Mouse (Mus musculus): ENCODE data around the gene Csrnp3.

The Csrnp3 gene

DNA sequence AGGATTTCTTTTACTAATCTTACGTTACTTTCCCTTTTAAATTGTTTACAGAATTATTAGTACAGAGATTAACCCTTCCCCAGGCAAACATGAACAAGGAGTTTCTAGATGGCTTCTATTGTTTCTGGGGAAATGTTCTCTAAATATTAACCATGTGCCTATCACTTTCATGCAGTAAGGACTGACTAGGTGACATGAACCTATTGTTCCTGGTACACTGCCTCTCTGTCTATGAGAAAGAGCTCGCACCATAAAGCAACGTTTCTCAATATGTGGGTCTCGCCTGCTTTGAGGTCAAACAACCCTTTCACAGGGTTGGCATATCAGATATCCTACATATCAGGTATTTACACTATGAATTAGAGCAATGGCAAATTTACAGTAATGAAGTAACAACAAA lies 96.8 kb downstream of the Csrnp3 start:
- no peak for DNase-seq (ENCODE audit: low spot score in 2 of 2)

DNA sequence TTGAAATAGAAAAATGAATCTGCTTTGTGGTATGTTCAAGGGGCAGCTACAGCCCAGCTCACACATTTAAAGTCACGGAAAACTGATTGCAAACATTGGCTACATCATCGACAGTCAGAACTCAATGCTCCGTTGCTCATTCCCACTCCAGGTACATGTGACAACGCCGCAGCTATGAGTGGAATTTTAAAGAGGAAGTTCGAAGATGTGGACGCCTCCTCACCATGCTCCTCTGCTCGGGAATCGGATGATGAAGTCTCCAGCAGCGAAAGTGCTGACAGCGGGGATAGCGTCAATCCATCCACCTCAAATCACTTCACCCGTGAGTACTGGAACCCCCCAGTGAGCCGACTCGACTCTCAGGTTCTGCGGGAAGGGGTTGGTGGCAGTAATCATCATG lies 103.2 kb downstream of the Csrnp3 start:
- no peak for DNase-seq (ENCODE audit: low spot score in 2 of 2)

GRCm38 (mm10) chr2:65953726-65954340 lies 108.3 kb downstream of the Csrnp3 start:
- DNase-seq (ENCODE audit: low spot score in 2 of 2): no peak

- DNase-seq (ENCODE audit: low spot score in 2 of 2): no peak
Measured at GRCm38 (mm10) chr2:65955804-65956203, 110.2 kb downstream of the Csrnp3 start.

GRCm38 (mm10) chr2:65956727-65957126 lies 111.2 kb downstream of the Csrnp3 start:
- DNase-seq (ENCODE audit: low spot score in 2 of 2): no peak

DNA sequence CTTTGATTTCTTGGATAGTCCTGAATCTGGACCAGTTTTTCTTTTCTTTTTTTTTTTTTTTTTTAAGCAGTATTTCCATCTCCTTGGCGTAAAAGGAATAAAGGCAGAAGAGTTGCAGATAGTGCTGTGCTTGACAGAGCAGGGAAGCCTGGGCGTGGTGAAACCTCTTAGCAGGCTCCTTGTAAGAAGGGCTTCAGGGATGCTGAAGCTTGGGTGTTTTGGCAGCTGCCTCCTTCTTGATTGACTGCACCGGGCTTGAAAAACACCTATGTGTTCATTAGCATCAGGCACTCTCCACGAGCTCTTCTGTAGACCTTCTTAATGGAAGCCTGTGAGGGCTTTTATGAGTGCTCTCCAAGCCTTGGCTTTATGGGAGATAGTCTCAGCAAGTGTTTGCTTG lies 117.9 kb downstream of the Csrnp3 start:
- DNase-seq (ENCODE audit: low spot score in 2 of 2): no peak

- DNase-seq (ENCODE audit: low spot score in 2 of 2): peak in 1 of 2 experiments; percentile 49
Measured at GRCm38 (mm10) chr2:65968810-65969209, 123.2 kb downstream of the Csrnp3 start.

- DNase-seq (ENCODE audit: low spot score in 2 of 2): no peak
Measured at GRCm38 (mm10) chr2:65973907-65974306, 128.3 kb downstream of the Csrnp3 start.

DNA sequence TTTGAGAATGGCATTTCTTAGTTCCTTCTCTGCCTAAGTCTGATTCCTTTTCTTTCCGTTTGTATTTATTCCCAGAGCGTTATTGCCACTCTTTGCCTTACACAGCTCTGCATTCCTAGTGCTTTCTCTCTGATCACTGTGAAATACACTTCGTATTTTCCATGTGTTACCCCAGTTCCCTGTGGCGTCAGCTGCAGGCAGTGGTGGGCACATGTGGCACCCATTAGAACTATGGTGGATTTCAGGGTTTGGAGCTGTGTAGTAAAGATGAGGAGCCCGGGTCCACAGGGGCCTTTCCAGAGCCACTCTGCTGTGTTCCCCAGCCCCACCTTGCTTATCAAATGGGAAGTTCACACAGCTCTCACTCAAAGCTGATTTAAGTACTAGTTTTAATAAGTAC lies 129.8 kb downstream of the Csrnp3 start:
- DNase-seq (ENCODE audit: low spot score in 2 of 2): no peak

DNA sequence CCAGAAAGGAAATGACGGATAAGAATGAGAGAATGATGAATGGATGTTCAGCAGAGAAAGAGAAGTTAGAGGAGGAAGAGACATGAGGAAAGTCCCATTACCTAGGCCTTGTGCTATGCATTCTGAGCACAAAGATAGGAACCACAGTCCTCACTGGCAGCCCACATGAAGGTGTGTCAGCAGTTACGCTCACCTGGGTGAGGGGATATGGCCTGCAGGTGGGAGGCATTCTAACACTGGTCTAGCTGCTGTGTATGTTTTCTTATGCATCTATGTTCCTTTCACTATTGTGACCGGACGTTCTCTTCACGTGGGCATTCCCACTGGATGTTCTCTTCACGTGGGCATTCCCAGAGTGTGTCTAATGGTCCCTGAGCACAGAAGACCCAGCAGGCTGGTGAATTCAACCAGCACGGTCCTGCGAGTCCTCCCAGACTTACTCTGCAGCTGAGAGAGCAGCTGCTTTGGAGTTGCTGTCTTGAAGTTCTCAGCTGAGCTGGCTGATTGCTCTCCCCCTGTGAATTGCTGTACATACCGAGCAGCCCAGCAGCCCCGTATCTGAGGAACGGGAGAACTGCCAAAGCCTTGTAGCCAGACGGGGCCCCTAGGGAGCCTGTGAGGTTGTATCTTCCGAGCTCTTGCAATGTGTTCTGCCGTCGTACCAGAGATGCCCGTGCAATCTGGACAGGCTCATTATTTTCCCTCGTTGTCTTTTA lies 133.9 kb downstream of the Csrnp3 start:
- DNase-seq (ENCODE audit: low spot score in 2 of 2): no peak

- DNase-seq (ENCODE audit: low spot score in 2 of 2): no peak
Measured at GRCm38 (mm10) chr2:65981470-65981869, 135.9 kb downstream of the Csrnp3 start.

- no peak for DNase-seq (ENCODE audit: low spot score in 2 of 2)
Measured at GRCm38 (mm10) chr2:65981965-65982364, 136.4 kb downstream of the Csrnp3 start.

DNA sequence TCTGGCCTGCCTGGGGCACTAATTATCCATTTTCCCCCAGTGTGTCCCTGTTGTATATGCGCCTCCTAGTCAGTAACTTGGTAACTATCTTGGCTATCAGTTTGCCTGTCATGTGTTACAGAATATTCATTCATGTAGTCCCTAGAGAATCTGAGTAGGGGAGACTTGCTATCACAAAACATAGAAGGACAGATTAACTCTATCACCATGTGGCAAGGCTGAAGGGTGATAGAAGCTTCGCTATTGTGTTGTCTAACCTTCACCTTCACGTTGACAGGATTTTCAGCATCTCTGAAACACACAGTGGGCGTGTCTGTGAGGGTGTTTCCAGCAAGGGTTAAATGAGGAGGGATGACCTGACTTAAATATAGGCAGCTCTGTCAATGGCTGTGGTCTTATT lies 140.1 kb downstream of the Csrnp3 start:
- DNase-seq (ENCODE audit: low spot score in 2 of 2): no peak

DNA sequence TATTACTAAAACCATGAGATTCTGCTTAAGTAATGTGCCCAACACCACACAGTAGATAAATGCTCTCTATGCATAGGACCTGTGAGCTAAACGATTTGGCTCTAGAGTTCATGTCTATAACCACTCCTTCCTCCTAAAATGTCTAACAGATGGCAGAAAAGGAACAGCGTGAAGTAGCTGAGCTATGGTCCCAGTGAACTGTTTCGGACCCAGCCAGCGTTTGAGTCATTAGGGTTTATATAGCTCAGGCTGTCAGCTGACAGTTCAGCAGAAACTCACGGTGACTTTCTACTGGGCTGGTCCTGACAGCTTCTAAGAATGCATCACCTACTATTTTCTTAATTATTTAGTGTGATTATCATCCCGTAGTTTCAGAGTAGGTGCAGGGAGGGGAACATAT lies 141.5 kb downstream of the Csrnp3 start:
- DNase-seq (ENCODE audit: low spot score in 2 of 2): no peak

DNA sequence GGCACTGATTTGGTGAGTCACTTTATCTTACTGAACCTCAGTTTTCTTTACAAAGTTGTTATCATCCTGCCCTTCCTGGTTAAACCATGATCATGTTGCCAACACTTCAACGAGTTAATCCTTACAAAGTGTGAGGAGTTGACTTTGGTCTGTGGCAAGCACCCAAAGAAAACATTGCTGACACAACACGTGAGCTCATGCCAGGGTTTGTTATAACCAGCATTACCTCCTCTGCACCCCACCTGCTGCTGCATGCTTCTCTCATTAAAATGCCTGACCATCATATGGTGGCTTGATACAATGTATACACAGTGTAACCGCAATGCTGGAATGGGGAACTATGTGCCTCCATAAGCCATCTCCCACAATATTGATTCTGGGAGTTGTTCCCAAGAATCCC lies 142.0 kb downstream of the Csrnp3 start:
- DNase-seq (ENCODE audit: low spot score in 2 of 2): no peak

DNA sequence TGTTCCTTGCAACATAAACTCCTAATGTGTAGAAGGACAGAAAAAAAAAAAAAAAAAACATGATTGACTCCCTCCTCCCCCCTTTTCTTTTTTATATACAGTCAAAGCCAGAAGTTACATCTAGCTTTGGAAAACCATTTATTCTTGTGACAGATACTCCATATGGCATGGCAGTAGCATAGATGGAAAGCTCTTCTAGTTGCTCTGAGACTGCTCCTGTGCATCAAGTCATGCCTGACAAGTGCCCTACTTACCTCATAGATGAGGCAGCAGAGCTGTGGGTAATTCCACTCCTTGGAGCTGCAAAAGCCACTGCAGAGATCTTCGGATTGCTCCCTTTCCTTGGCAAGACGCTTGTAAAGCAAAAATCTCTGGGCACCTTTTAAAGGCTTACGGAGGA lies 143.2 kb downstream of the Csrnp3 start:
- no peak for DNase-seq (ENCODE audit: low spot score in 2 of 2)

DNA sequence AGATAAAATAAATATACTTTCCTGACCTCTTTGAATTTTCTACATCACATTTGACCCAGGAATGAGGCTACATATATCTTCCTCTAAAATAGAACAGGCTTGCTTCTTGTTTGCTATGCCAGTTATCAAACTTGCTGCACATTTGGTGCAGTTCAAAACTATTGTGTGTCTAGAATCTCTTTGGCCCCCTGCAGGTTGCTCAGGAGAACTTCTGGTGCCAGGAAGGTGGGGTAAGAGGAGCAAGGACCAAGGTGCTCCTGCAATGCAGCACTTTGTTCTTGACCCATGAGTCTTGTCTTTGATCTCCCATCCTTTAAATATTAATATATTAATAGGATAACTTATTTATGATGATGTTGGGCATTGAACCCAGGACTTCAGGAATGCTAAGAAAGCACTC lies 144.5 kb downstream of the Csrnp3 start:
- no peak for DNase-seq (ENCODE audit: low spot score in 2 of 2)

GRCm38 (mm10) chr2:65990754-65991153 lies 145.2 kb downstream of the Csrnp3 start:
- DNase-seq (ENCODE audit: low spot score in 2 of 2): no peak

DNA sequence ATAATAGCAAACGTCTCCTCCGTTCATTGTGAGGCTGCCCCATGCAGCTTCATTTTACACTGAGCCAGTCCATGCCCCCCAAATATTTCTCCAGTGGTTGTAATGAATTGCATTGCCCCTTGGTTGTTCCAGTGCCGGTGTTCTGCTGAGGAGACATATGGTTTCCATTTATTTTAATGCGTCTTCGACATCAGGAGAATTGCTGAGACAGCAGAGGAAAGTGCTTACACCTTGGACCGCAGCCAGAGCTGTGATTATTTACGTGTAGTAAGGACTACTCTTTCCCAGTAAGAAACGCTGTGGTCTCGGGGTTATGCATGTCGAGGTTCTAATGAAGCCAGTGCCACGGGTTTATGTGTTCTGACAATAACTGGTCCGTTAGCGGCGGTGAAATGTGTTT lies 147.8 kb downstream of the Csrnp3 start:
- DNase-seq (ENCODE audit: low spot score in 2 of 2): no peak

DNA sequence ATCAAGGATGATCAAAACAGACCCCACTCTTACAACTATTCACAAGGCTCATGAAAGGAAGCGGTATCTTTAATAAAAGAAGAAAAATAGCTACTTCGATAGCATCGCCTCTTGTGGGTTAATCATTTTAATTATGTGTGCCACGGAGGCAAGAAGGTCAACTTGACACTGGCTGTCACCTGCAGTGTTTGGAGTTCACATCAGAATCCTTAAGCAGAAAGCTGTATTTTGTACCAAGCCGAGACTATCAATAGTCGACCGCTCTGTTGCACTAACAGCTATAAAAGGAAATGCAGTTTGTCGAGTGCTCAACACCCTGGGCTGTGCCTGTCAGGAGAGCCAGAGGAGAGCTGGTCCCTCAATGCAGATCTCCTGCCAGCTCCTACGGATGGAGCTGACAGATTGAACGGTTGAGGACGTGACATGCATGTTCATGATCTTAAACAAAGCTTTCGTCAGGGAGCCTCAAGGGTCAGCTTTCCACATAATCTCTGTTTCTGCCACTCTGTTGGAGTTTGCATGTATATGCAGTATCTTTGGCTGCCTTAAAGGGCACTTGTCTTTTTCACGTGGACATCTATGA lies 149.4 kb downstream of the Csrnp3 start:
- no peak for DNase-seq (ENCODE audit: low spot score in 2 of 2)

DNA sequence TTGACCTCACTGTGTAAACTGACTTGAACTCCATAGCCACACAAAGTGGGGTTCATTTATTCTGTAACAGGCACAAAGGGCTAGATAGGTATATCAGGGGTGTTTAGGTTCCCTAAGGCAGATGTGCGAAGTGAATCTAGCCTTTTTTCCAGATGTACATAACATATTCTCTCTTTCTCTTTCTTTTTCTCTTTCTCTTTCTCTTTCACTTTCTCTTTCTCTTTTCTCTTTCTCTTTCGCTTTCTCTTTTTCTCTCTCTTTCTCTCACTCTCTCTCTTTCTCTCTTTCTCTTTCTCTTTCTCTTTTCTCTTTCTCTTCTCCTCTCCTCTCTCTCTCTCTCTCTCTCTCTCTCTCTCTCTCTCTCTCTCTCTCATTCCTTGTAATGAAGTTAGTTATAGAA lies 153.2 kb downstream of the Csrnp3 start:
- no peak for DNase-seq (ENCODE audit: low spot score in 2 of 2)

GRCm38 (mm10) chr2:66008995-66009654 lies 163.6 kb downstream of the Csrnp3 start:
- DNase-seq (ENCODE audit: low spot score in 2 of 2): no peak

- no peak for DNase-seq (ENCODE audit: low spot score in 2 of 2)
Measured at GRCm38 (mm10) chr2:66009677-66010076, 164.1 kb downstream of the Csrnp3 start.
